Mouse (Mus musculus) myocyte (in vitro differentiated cells): ENCODE measurements around the gene Add3.

Experiments used
- E2F4 ChIP-seq: IDR thresholded peaks from one replicate; pipeline ENCODE4 v1.6.1; 2011; ENCODE audit warnings: mild to moderate bottlenecking, control low read depth, moderate library complexity; ENCODE audit not compliant: insufficient read depth
- MAX ChIP-seq: IDR thresholded peaks from one replicate; pipeline ENCODE4 v1.6.1; 2011; ENCODE audit warnings: low read depth, mild to moderate bottlenecking, control low read depth
- MYOG ChIP-seq, 3 experiments: IDR thresholded peaks; one replicate each; pipeline ENCODE4 v1.6.1; 2011; ENCODE audit warnings: control low read depth in 2 of 3, low read depth in 2 of 3, mild to moderate bottlenecking in 2 of 3; ENCODE audit not compliant: insufficient read length in 2 of 3, control insufficient read depth in 1 of 3, insufficient read depth in 1 of 3
- POLR2A ChIP-seq: IDR thresholded peaks from one replicate; pipeline ENCODE4 v1.6.1; 2011; ENCODE audit warnings: low read depth, mild to moderate bottlenecking, control low read depth, moderate library complexity; ENCODE audit not compliant: insufficient read length
- POLR2AphosphoS2 ChIP-seq: IDR thresholded peaks from one replicate; pipeline ENCODE4 v1.6.1; 2011; ENCODE audit warnings: low read depth, control low read depth; ENCODE audit not compliant: insufficient read length
- REST ChIP-seq: IDR thresholded peaks from one replicate; pipeline ENCODE4 v1.6.1; 2011; ENCODE audit warnings: mild to moderate bottlenecking, control low read depth, moderate library complexity; ENCODE audit not compliant: insufficient read depth, insufficient read length
- TCF3 ChIP-seq: IDR thresholded peaks from one replicate; pipeline ENCODE4 v1.6.1; 2011; ENCODE audit warnings: low read depth, control low read depth; ENCODE audit not compliant: insufficient read length
- USF1 ChIP-seq: IDR thresholded peaks from one replicate; pipeline ENCODE4 v1.6.1; 2011; ENCODE audit warnings: low read depth, mild to moderate bottlenecking, control low read depth, moderate library complexity

DNA sequence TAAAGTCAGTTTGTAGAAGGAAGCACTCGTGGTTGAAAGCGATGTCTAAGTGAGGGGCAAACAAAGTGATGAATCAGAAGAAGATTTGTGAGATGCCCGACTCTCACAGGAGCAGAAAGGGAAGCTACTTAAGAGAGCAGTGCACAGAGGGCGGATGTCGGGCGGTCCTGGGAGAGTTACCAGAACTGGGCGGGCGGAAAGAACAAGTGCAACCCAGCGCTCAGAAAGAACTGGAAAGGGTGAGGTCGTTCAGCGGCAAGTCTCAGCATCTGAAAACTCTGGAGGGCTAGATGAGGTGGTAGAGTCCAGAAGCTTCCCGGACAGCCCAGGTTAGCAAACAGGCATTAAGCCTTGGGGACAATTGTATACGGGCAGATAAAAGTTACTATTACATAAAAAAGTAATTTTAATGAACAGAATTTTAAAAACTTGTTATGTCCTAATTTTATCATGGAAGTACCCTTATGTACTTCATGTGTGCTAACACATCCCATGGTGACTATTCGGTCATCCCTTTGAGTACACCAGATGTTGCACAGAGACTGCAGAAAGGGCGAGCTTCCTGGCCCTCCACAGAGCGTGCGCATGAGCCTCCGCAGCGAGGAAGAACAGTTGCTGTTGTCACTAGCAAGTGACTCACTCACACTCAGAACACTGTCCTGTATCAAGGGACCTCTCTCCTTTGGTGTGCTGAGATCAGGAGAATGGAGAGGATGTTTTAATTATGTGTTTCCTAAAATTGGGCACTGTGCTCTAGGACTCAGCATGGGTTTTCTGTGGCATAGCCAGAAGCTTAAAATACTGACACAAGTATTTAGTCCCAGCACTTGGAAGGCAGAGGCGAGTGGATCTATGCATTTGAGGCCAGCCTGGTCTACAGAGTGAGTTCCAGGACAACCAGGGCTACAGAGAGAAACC lies 38.6 kb downstream of the Add3 start:
- TF ChIP-seq POLR2A (no peak), POLR2AphosphoS2 (no peak), USF1 (no peak), MAX (no peak), REST (no peak), MYOG (IDR thresholded peaks at IDR 0.05; ENCODE audit: control insufficient read depth in 1 of 3, insufficient read depth in 1 of 3, insufficient read length in 2 of 3, low read depth in 2 of 3) (no peak), TCF3 (no peak), E2F4 (no peak)
